Mouse (Mus musculus) Patski (cell line): ENCODE measurements around the gene Gm3776. TPM values are rescaled to one million over a fixed set of nuclear protein-coding genes. Genes with fewer than 3 reads are reported as not detected.
"Not testable (repeated sequence)": the region's sequence is repeated elsewhere in the genome, so short reads cannot be mapped to it uniquely, and the experiment has no call there.

Experiments used
- ATAC-seq: fragments of 100-300 bp; one replicate; pipeline ENCODE4 v1.8.0; 2021
- CTCF ChIA-PET: fragments of 350-600 bp; sonication (Branson Sonifier 250); formaldehyde crosslinking; loops from one replicate; lab custom pipeline; 2022; ENCODE audit warnings: inconsistent platforms; lab: Charles Lee
- POLR2A ChIA-PET: fragments of 350-600 bp; sonication (Branson Sonifier 250); formaldehyde crosslinking; loops from one replicate; lab custom pipeline; 2022; ENCODE audit warnings: antibody characterized with exemption, inconsistent platforms; lab: Charles Lee
- DNase-seq: peaks from one replicate; pipeline ENCODE4 v3.0.0-alpha.2; 2011; ENCODE audit warnings: low read depth, low spot score
- H3K27me3 ChIP-seq: fragments of 371-371 bp; one replicate; pipeline ENCODE4 v1.5.1; 2021
- CTCF ChIP-seq: fragments of 100-300 bp; IDR thresholded peaks from one replicate; pipeline ENCODE4 v1.5.1; 2021
- in situ Hi-C: fragments of 300-500 bp; cut with MboI; formaldehyde crosslinking; loops from 3 replicates; pipeline ENCODE4 v1.11.1; 2018; ENCODE audit warnings: low pct_unique_long_range_greater_than_20kb, mixed read lengths
- polyA plus RNA-seq: library from polyadenylated mRNA; unstranded; gene quantifications from one replicate; pipeline ENCODE4 v1.2.3, GENCODE M21; 2021

Gene Gm3776
- polyA plus RNA-seq, 1 experiment from 2014 or later, result 0.51 TPM

DNA sequence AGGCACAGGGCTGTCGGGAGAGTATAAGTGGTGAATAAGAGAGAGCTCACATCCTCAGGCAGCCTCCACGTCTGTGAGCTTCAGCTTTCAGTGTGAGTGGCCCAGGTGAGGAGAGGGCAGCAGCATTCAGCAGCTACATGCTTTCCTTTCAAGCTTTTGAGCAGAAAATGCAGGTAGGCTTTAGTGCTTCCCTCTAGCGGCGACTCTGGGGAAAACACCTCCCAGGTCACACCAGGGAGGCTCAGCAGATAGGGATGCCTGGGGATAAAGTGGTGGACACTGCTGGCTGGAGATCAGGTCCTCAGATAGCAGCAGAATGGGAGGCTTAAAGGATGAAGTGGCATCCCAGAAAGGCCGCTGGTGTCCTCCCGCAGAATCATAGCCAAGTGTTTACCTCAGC, 39.2 kb downstream of the Gm3776 start:
- ATAC-seq, result peak; percentile 35
- CTCF ChIA-PET, in situ Hi-C loops: not testable (repeated sequence)

GRCm38 (mm10) chr9:78298232-78298631, 41.3 kb downstream of the Gm3776 start:
- no peak for DNase-seq
- ChIA-PET CTCF (no interaction called here), POLR2A (no interaction called here)
- no peak for ATAC-seq
- no peak for TF ChIP-seq CTCF
- no peaks in the 10 kb centered on the region for H3K27me3 ChIP-seq
- in situ Hi-C loops, result no loop called here

More for the DNA sequence above, 39.2 kb downstream of the Gm3776 start:
- DNase-seq, POLR2A ChIA-PET, H3K27me3 ChIP-seq: not testable (repeated sequence)
- peak; percentile 71 for TF ChIP-seq CTCF

- in situ Hi-C loops, POLR2A ChIA-PET, H3K27me3 ChIP-seq, ATAC-seq, CTCF ChIA-PET, DNase-seq: not testable (repeated sequence)
Measured at GRCm38 (mm10) chr9:78299143-78299542, 42.2 kb downstream of the Gm3776 start.

DNA sequence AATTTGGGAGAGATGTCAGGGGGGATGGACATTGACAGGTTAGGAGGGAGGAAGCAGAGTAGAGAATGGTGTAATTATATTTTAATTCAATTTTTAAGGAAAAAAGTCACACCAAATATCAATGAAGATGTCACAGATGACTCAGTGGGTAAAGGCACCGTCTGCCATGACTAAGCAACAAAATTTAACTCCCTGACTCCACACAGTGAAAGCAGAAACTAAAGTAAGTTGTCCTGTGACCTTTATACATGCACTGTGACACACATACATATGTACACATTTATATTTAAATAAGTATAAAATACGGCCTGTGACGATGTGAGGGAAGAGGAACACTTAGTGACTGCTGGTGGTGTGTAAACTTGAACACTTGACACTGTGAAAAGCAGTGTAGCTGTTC, 51.2 kb downstream of the Gm3776 start:
- DNase-seq, ATAC-seq, POLR2A ChIA-PET, H3K27me3 ChIP-seq: not testable (repeated sequence)
- in situ Hi-C loops, result loop anchor here (25.0 kb wide), 1 partner anchor 96 kb away; no protein-coding TSS in a partner anchor
- CTCF ChIA-PET, result interaction anchor here (1.3 kb wide), 1 partner anchor 11 kb away, joined by 3 read pairs; no protein-coding TSS in a partner anchor

DNA sequence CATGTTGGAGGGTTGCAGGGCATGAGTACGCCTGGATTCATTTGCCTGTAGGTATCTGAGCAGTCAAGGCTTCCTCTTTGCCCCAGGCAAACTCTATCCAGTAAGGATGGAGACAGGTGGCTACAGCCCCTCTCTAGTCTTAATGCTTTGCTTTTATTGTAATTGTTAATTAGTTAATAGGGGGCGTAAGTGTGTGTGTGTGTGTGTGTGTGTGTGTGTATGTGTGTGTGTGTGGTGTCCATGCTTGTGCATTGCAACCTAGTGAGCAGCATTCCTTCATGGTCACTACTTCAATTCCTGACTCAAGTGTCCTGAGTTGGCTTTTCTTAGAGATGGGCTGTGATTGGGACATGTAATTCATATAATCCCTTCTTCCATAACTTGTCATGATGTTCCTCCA, 57.8 kb downstream of the Gm3776 start, which contains the start of gene Omt2a:
Gene Omt2a, minus strand, starts transcription at position 101 of the 400 bp plus-strand sequence.
- ChIA-PET CTCF (no interaction called here), POLR2A (no interaction called here)
- ATAC-seq (no peak), DNase-seq (no peak)
- no peaks in the 10 kb centered on the region for H3K27me3 ChIP-seq
- TF ChIP-seq CTCF, result no peak
- in situ Hi-C loops, result loop anchor here (25.0 kb wide), 1 partner anchor 102 kb away; no protein-coding TSS in a partner anchor

Other genes starting within 250 kb of the Gm3776 start
- gene Gcm1, start 205.2 kb upstream of the Gm3776 start, polyA plus RNA-seq, result 0.17 TPM
- 52.2 TPM for gene Fbxo9, start 148.1 kb upstream of the Gm3776 start, polyA plus RNA-seq
- gene Ick, start 147.9 kb upstream of the Gm3776 start, polyA plus RNA-seq, result 19.0 TPM
- 18.1 TPM for gene Gsta4, start 74.4 kb upstream of the Gm3776 start, polyA plus RNA-seq
- 1.8 TPM for gene Gsta1, start 26.5 kb upstream of the Gm3776 start, polyA plus RNA-seq
- gene Gm10639, start 32.8 kb downstream of the Gm3776 start, polyA plus RNA-seq, result 0.26 TPM
- not detected for gene Omt2a, start 57.7 kb downstream of the Gm3776 start, polyA plus RNA-seq
- not detected for gene Omt2b, start 70.5 kb downstream of the Gm3776 start, polyA plus RNA-seq
- 2.1 TPM for gene Gsta2, start 98.7 kb downstream of the Gm3776 start, polyA plus RNA-seq
- gene Dppa5a, start 111.0 kb downstream of the Gm3776 start, polyA plus RNA-seq, result not detected
- not detected for gene Ooep, start 121.6 kb downstream of the Gm3776 start, polyA plus RNA-seq
- gene Ddx43, start 138.6 kb downstream of the Gm3776 start, polyA plus RNA-seq, result 0.03 TPM
- 3.0 TPM for gene Cgas, start 186.1 kb downstream of the Gm3776 start, polyA plus RNA-seq
- 23.8 TPM for gene Mto1, start 191.1 kb downstream of the Gm3776 start, polyA plus RNA-seq
- gene Gm17324, start 191.7 kb downstream of the Gm3776 start, polyA plus RNA-seq, result not detected
- 8,737 TPM for gene Eef1a1, start 232.0 kb downstream of the Gm3776 start, polyA plus RNA-seq